Mouse (Mus musculus): Measurements from ENCODE around the gene Zfp46.

The Zfp46 gene

GRCm38 (mm10) chr4:136320016-136320415 lies 35.5 kb downstream of the Zfp46 start:
- no peak for DNase-seq

GRCm38 (mm10) chr4:136324226-136324625 lies 39.7 kb downstream of the Zfp46 start:
- DNase-seq = no peak

GRCm38 (mm10) chr4:136327238-136327637 lies 42.8 kb downstream of the Zfp46 start:
- no peak for DNase-seq

GRCm38 (mm10) chr4:136328115-136328514 lies 43.6 kb downstream of the Zfp46 start:
- no peak for DNase-seq

- DNase-seq = no peak
Measured at GRCm38 (mm10) chr4:136331709-136332108, 47.2 kb downstream of the Zfp46 start.

GRCm38 (mm10) chr4:136333191-136333590 lies 48.7 kb downstream of the Zfp46 start:
- no peak for DNase-seq

- DNase-seq = no peak
Measured at GRCm38 (mm10) chr4:136335065-136335464, 50.6 kb downstream of the Zfp46 start.

GRCm38 (mm10) chr4:136337129-136337528 lies 52.6 kb downstream of the Zfp46 start:
- DNase-seq = no peak

All from embryo, embryonic 11 days (tissue).